Mouse (Mus musculus) frontal cortex, postnatal 14 days (tissue): ENCODE measurements at regions not wholly inside any gene's neighbourhood (a gene's known extent, or its start where the extent isn't known, plus 50 kb on each side); places are given as distances from the start of the nearest gene placed in this dataset.
"Not testable (repeated sequence)": the region's sequence is repeated elsewhere in the genome, so short reads cannot be mapped to it uniquely, and the experiment has no call there.

Source experiments
- DNase-seq, 2 experiments: peaks; one replicate each; pipeline ENCODE4 v3.0.0; 2022; ENCODE audit warnings: low spot score in 2 of 2

- no peak for DNase-seq
Measured at GRCm38 (mm10) chrX:129034236-129034635, 715.3 kb upstream of the Diaph2 start.

- DNase-seq = not testable (repeated sequence)
Measured at GRCm38 (mm10) chrX:129056408-129056807, 693.1 kb upstream of the Diaph2 start.

- not testable (repeated sequence) for DNase-seq
Measured at GRCm38 (mm10) chrX:129095809-129096208, 653.7 kb upstream of the Diaph2 start.

- DNase-seq = no peak
Measured at GRCm38 (mm10) chrX:129098348-129098747, 651.2 kb upstream of the Diaph2 start.

DNA sequence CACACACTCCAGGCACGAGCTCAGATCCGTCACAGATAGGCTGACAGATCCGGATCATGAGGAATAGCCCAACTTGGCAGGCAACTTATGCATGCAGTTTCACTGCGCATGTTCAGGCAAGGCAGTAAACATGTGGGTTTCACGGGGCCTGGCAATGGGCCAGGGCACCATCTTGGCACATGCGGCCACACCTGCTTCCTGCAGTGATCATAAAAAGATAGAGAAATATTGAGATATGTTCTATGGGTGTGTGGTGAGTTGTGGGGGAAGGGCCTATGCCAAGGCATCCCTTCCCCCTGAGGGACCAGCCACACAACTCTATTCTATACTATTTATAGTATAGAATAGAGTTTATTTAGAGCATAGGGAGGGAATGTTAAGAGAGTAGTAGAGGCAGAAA lies 647.3 kb upstream of the Diaph2 start:
- DNase-seq = peak in 1 of 2 experiments; percentile 2

- no peak for DNase-seq
Measured at GRCm38 (mm10) chrX:129103239-129103638, 646.3 kb upstream of the Diaph2 start.
